Mouse (Mus musculus): Measurements from ENCODE around the gene Rfesd.

Gene Rfesd

DNA sequence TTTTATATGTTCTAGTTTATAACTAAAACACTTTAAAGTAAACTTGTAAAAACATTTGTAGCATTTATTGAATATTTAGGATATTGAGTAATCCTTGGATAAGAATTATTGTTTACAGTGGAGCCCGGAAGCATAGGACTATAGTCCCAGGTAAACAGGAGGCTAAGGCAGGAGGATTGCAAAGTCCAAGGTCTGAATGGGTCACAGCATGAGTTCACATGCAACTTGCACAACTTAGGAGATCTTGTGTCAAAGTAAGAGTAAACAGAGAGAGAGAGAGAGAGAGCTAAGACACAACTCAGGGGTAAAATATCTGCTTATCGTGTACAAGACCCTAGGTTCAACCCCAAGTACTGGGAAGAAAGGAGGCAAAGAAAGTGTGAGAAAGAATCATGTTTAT lies 41.9 kb downstream of the Rfesd start:
- no peak for DNase-seq

DNA sequence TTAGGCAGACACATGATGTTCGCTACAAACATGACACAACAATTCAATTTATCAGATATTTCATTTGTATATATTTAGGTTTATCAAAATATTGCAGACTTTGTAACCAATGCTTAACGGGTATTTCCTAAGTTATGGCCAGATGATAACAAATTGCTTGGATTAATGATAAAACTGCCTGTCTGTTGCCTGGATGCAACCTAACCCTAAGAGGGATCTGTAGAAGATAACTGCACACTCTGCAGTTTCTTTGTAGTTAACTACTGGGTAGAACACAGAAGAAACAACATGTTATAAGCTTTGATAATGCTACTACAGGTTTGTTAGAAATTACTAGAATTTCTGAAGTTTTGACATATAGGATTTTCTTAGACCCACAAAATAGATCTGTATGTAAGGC lies 42.3 kb downstream of the Rfesd start:
- no peak for DNase-seq

DNA sequence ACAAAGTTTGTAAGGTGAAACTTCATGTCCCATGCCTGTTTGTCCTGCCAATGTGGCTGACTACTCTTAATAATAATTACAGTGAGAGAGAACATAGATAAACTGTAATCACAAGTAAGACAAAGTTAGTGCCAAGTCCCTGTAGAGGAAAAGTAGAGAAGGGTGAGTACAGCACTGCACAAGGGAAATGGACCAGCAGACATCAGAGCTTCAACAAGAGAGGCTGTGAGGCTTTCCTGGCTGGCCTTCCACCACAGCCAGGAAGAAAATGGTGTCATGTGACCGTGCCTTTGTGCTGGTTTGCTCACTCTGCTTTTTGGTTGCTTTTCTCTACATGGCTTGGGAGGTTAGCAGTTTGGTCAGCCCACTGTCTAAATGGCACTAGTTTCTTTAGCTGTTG lies 42.9 kb downstream of the Rfesd start:
- no peak for DNase-seq

DNA sequence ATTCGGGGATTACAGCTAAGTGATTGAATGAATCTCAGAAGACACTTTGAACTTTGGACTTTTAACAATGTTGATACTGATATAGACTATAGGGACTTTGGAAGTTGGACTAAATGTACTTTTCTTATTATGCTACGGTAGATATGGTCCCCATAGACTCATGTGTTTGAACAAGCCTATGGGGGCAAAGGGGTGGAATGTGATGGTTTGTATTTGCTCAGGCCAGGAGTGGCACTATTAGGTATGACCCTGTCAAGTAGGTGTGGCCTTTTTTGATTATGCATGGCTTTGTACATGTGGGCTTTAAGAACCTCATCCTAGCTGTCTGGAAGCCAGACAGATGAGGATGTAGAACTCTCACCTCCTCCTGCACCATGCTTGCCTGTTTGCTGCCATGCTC lies 44.0 kb downstream of the Rfesd start:
- no peak for DNase-seq

DNA sequence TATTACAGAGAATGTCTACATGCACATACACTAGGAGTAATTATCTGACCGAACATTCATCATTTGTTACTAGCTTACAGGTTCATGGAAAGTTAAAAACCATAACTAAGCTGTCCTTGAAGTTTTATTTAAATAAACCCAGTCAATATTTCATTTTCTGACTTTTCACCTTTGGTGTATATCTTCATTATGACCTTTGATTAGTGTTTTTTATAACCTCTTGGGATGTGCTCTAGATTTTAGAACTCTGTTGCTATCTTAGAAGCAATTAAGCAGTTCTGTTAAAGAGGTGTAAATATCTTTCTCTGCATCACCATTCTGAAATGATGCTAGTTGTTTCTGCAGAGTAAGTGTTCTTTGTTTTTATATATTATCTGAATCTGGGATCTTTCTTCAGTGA lies 51.7 kb downstream of the Rfesd start, which contains the start of gene Spata9:
TSS of gene Spata9 (plus strand) at position 301 of the 400 bp plus-strand sequence.
- DNase-seq, result no peak

DNA sequence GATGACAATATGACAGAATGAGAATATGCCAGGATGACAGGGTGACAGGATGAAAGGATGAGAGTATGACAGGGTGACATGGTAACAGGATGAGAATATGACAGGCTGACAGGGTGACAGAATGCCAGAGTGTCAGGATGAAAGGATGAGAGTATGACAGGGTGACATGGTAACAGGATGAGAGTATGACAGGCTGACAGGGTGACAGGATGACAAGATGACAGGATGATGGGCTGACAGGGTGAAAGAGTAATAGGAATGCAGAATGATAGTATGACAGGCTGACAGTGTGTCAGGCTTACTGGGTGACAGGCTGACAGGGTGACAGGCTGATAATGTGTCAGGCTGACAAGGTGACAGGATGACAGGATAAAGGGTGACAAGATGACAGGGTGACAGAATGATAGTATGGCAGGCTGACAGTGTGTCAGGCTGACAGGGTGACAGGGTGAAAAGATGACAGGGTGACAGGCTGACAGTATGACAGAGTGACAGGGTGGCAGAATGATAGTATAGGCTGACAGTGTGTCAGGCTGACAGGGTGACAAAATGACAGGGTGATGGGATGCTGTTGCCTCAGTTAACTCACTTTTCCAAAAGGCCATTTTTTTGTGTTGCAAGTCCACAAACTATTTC lies 63.0 kb downstream of the Rfesd start:
- DNase-seq, result no peak
